Mouse (Mus musculus): ENCODE results near the gene Scin. TPM values are rescaled to one million over a fixed set of nuclear protein-coding genes. Genes with fewer than 3 reads are reported as not detected.
A peak's percentile ranks its signal among the peaks of the same experiment; 100 is the strongest.

Scin gene
- polyA plus RNA-seq, 1 experiment = 0.25 TPM

- Histone ChIP-seq H3K27ac (ENCODE audit: insufficient read depth, low read length) (no peak overlapping the region), H3K27me3 (ENCODE audit: control insufficient read depth, insufficient read depth, low read length) (no peaks in the 10 kb centered on the region), H3K4me1 (ENCODE audit: control insufficient read depth, insufficient read depth, low read length) (no peaks in the 10 kb centered on the region), H3K4me3 (replicated peaks; ENCODE audit: insufficient read depth, low read depth, low read length) (no peak overlapping the region)
- 24% methylated on average over 5 of the region's 5 CpGs for WGBS
- TF ChIP-seq CTCF (IDR thresholded peaks at IDR 0.05; ENCODE audit: borderline replicate concordance, insufficient read depth, low read depth, low read length) = no peak
- TF ChIP-seq POLR2A (IDR thresholded peaks at IDR 0.05; ENCODE audit: borderline replicate concordance, insufficient read depth, low read length) = no peak
- DNase-seq = no peak
These were observed 48.2 kb downstream of the Scin start for GRCm38 (mm10) chr12:40085731-40086322.

- Histone ChIP-seq H3K27me3 (ENCODE audit: control insufficient read depth, insufficient read depth, low read length) (no peaks in the 10 kb centered on the region), H3K27ac (ENCODE audit: insufficient read depth, low read length) (no peak overlapping the region), H3K4me1 (ENCODE audit: control insufficient read depth, insufficient read depth, low read length) (no peaks in the 10 kb centered on the region), H3K4me3 (replicated peaks; ENCODE audit: insufficient read depth, low read depth, low read length) (no peak overlapping the region)
- 45% methylated on average over 5 of the region's 6 CpGs for WGBS
- no peak for DNase-seq
- TF ChIP-seq POLR2A (IDR thresholded peaks at IDR 0.05; ENCODE audit: borderline replicate concordance, insufficient read depth, low read length) = no peak
- 0 out of 2 replicates have a peak, but pooled peaks have one; percentile 12 for TF ChIP-seq CTCF (IDR thresholded peaks at IDR 0.05; ENCODE audit: borderline replicate concordance, insufficient read depth, low read depth, low read length)
These were observed 51.4 kb downstream of the Scin start for GRCm38 (mm10) chr12:40082453-40083238.

- no peak overlapping the region for H3K27ac ChIP-seq (ENCODE audit: insufficient read depth, low read length)
- WGBS = 77% methylated on average over 5 of the region's 5 CpGs
- no peaks in the 10 kb centered on the region for H3K4me1 ChIP-seq (ENCODE audit: control insufficient read depth, insufficient read depth, low read length)
- TF ChIP-seq POLR2A (IDR thresholded peaks at IDR 0.05; ENCODE audit: borderline replicate concordance, insufficient read depth, low read length) (no peak), CTCF (IDR thresholded peaks at IDR 0.05; ENCODE audit: borderline replicate concordance, insufficient read depth, low read depth, low read length) (no peak)
- no peak overlapping the region for H3K4me3 ChIP-seq (replicated peaks; ENCODE audit: insufficient read depth, low read depth, low read length)
- H3K27me3 ChIP-seq (ENCODE audit: control insufficient read depth, insufficient read depth, low read length) = no peaks in the 10 kb centered on the region
- no peak for DNase-seq
These were observed 52.0 kb downstream of the Scin start for GRCm38 (mm10) chr12:40082048-40082447.

- no peak for DNase-seq
- no peak for TF ChIP-seq POLR2A (IDR thresholded peaks at IDR 0.05; ENCODE audit: borderline replicate concordance, insufficient read depth, low read length)
- no peak for TF ChIP-seq CTCF (IDR thresholded peaks at IDR 0.05; ENCODE audit: borderline replicate concordance, insufficient read depth, low read depth, low read length)
- Histone ChIP-seq H3K4me1 (ENCODE audit: control insufficient read depth, insufficient read depth, low read length) (no peaks in the 10 kb centered on the region), H3K27me3 (ENCODE audit: control insufficient read depth, insufficient read depth, low read length) (no peaks in the 10 kb centered on the region), H3K4me3 (replicated peaks; ENCODE audit: insufficient read depth, low read depth, low read length) (no peak overlapping the region), H3K27ac (ENCODE audit: insufficient read depth, low read length) (no peak overlapping the region)
- 54% methylated on average over 5 of the region's 5 CpGs for WGBS
These were observed 60.4 kb downstream of the Scin start for GRCm38 (mm10) chr12:40073660-40074059.

GRCm38 (mm10) chr12:40047024-40047423 is 87.0 kb downstream of the Scin start:
- Histone ChIP-seq H3K4me1 (ENCODE audit: control insufficient read depth, insufficient read depth, low read length) (no peaks in the 10 kb centered on the region), H3K4me3 (replicated peaks; ENCODE audit: insufficient read depth, low read depth, low read length) (no peak overlapping the region), H3K27ac (ENCODE audit: insufficient read depth, low read length) (no peak overlapping the region), H3K27me3 (ENCODE audit: control insufficient read depth, insufficient read depth, low read length) (no peaks in the 10 kb centered on the region)
- TF ChIP-seq POLR2A (IDR thresholded peaks at IDR 0.05; ENCODE audit: borderline replicate concordance, insufficient read depth, low read length) (no peak), CTCF (IDR thresholded peaks at IDR 0.05; ENCODE audit: borderline replicate concordance, insufficient read depth, low read depth, low read length) (no peak)
- 76% methylated on average over 1 of the region's 1 CpGs for WGBS
- DNase-seq = no peak

GRCm38 (mm10) chr12:40043816-40044585 is 90.0 kb downstream of the Scin start:
- DNase-seq = no peak
- WGBS = 62% methylated on average over 8 of the region's 8 CpGs
- H3K27me3 ChIP-seq (ENCODE audit: control insufficient read depth, insufficient read depth, low read length) = no peaks in the 10 kb centered on the region
- no peak overlapping the region for H3K4me3 ChIP-seq (replicated peaks; ENCODE audit: insufficient read depth, low read depth, low read length)
- no peak overlapping the region for H3K27ac ChIP-seq (ENCODE audit: insufficient read depth, low read length)
- no peaks in the 10 kb centered on the region for H3K4me1 ChIP-seq (ENCODE audit: control insufficient read depth, insufficient read depth, low read length)
- TF ChIP-seq CTCF (IDR thresholded peaks at IDR 0.05; ENCODE audit: borderline replicate concordance, insufficient read depth, low read depth, low read length) = no peak
- TF ChIP-seq POLR2A (IDR thresholded peaks at IDR 0.05; ENCODE audit: borderline replicate concordance, insufficient read depth, low read length) = no peak

- Histone ChIP-seq H3K4me1 (ENCODE audit: control insufficient read depth, insufficient read depth, low read length) (no peaks in the 10 kb centered on the region), H3K27ac (ENCODE audit: insufficient read depth, low read length) (no peak overlapping the region)
- no peak for DNase-seq
These were observed 94.0 kb downstream of the Scin start for GRCm38 (mm10) chr12:40040067-40040466.

More at GRCm38 (mm10) chr12:40040067-40040466, 94.0 kb downstream of the Scin start:
- peaks cover 1% of the 10 kb centered on the region; the same call in 1 of the 2 replicates for H3K27me3 ChIP-seq (ENCODE audit: control insufficient read depth, insufficient read depth, low read length)
- no peak for TF ChIP-seq POLR2A (IDR thresholded peaks at IDR 0.05; ENCODE audit: borderline replicate concordance, insufficient read depth, low read length)
- 0 out of 2 replicates have a peak, but pooled peaks have one; percentile 12 for TF ChIP-seq CTCF (IDR thresholded peaks at IDR 0.05; ENCODE audit: borderline replicate concordance, insufficient read depth, low read depth, low read length)
- no peak overlapping the region for H3K4me3 ChIP-seq (replicated peaks; ENCODE audit: insufficient read depth, low read depth, low read length)

Data from cerebellum, adult 2 months (tissue).